Mouse (Mus musculus) hindbrain, embryonic 15.5 days (tissue): ENCODE measurements around the gene Srrm4. TPM values are rescaled to one million over a fixed set of nuclear protein-coding genes. Genes with fewer than 3 reads are reported as not detected.
A peak's percentile ranks its signal among the peaks of the same experiment; 100 is the strongest.

Experiments used
- ATAC-seq: fragments of 200-750 bp; cut with Nextera tagmentation; 2 replicates; pipeline ENCODE4 v1.8.0; 2017; ENCODE audit warnings: low read depth, moderate number of reproducible peaks, moderate TSS enrichment; ENCODE audit not compliant: low FRiP score
- H3K27ac ChIP-seq: fragments of 300-500 bp; sonication (generic); replicated peaks from 2 replicates; pipeline ENCODE4 v1.5.1; 2015; ENCODE audit warnings: mild to moderate bottlenecking, inconsistent platforms
- H3K27me3 ChIP-seq: fragments of 300-500 bp; sonication (generic); 2 replicates; pipeline ENCODE4 v1.6.1; 2015; ENCODE audit warnings: control low read depth, inconsistent platforms
- H3K36me3 ChIP-seq: fragments of 300-500 bp; sonication (generic); 2 replicates; pipeline ENCODE4 v1.6.1; 2015; ENCODE audit warnings: control low read depth, inconsistent platforms
- H3K4me1 ChIP-seq: fragments of 300-500 bp; sonication (generic); replicated peaks from 2 replicates; pipeline ENCODE4 v1.6.1; 2015; ENCODE audit warnings: control low read depth, inconsistent platforms
- H3K4me2 ChIP-seq: fragments of 300-500 bp; sonication (generic); 2 replicates; pipeline ENCODE4 v1.6.1; 2015; ENCODE audit warnings: moderate library complexity, mild to moderate bottlenecking, inconsistent platforms
- H3K4me3 ChIP-seq: fragments of 300-500 bp; sonication (generic); 2 replicates; pipeline ENCODE4 v1.5.1; 2015; ENCODE audit warnings: mild to moderate bottlenecking, inconsistent platforms
- H3K9ac ChIP-seq: fragments of 300-500 bp; sonication (generic); 2 replicates; pipeline ENCODE4 v1.6.1; 2015; ENCODE audit warnings: inconsistent platforms
- H3K9me3 ChIP-seq: fragments of 300-500 bp; sonication (generic); 2 replicates; pipeline ENCODE4 v1.6.1; 2016; ENCODE audit warnings: control low read depth, inconsistent platforms
- WGBS: fragments of 180-500 bp; shearing (Covaris S2); methylation state at CpG from one replicate; pipeline ENCODE4 v1.1.7; 2015; 5-methylcytosine and 5-hydroxymethylcytosine counted together
- polyA plus RNA-seq: library from polyadenylated mRNA; unstranded; fragments of >200 nt; fragmentation: Nextera tagmentation; extraction: Ambion mirVana; gene quantifications from 2 replicates; pipeline ENCODE4 v1.2.1, GENCODE M21; 2015

Srrm4 gene
- polyA plus RNA-seq, 1 experiment from 2014 or later: 17.7 TPM

DNA sequence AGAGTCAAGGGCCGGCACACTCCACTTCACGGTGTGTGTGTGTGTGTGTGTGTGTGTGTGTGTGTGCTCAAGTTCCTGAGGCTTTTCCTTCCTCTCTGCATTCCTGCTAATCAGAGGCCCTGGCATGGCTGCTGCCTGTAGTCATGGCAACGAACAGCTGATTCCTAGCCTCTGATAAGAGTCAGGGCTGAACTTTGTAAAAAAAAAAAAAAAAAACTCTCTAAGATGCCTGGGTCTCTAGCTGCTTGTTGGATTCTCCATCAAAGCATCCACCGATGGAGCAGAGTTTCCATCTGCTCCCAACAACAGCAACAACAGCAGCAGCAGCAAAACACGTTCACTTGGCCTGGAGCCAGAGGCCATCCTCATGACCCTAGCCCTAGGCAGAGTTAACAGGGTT is 106.5 kb downstream of the Srrm4 start:
- WGBS: 10% methylated on average over 5 of the region's 5 CpGs
- peaks cover 20% of the 10 kb centered on the region for H3K4me1 ChIP-seq
- ATAC-seq: peak; percentile 54; the same call in 1 of the 2 replicates
- H3K36me3 ChIP-seq: no peaks in the 10 kb centered on the region; the same call in 1 of the 2 replicates
- no peak overlapping the region for H3K4me2 ChIP-seq
- no peaks in the 10 kb centered on the region for H3K9me3 ChIP-seq
- H3K27ac ChIP-seq: 0 out of 2 replicates have a peak overlapping the region, but pooled peaks have one; percentile 60
- no peaks in the 10 kb centered on the region for H3K27me3 ChIP-seq
- no peak overlapping the region for H3K9ac ChIP-seq
- H3K4me3 ChIP-seq: no peak overlapping the region

DNA sequence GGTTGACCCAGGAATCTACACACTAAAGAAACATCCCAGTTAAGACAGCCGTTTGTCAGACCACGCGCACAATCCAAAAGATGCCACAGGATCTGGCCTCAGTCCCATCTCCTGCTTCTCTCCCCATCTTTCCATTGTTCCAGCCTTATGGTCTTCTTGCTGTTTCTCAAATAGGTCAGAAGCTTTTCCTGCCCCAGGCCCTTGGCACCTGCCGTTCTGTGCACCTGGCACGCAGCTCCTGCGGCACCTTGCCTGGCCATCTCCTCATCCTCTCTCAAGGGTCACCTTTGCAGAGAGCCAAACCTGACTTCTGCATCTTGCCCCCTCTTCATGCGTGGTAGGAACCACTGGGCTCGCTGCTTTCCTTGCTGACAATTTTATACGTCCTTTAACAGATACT is 107.4 kb downstream of the Srrm4 start:
- no peaks in the 10 kb centered on the region for H3K9me3 ChIP-seq
- H3K4me3 ChIP-seq: no peak overlapping the region
- peaks cover 20% of the 10 kb centered on the region for H3K4me1 ChIP-seq
- H3K27ac ChIP-seq: peak overlapping the region; percentile 60
- H3K27me3 ChIP-seq: no peaks in the 10 kb centered on the region
- 80% methylated on average over 9 of the region's 9 CpGs for WGBS
- no peak overlapping the region for H3K9ac ChIP-seq
- H3K36me3 ChIP-seq: no peaks in the 10 kb centered on the region; the same call in 1 of the 2 replicates
- H3K4me2 ChIP-seq: no peak overlapping the region
- ATAC-seq: no peak; the same call in 1 of the 2 replicates

DNA sequence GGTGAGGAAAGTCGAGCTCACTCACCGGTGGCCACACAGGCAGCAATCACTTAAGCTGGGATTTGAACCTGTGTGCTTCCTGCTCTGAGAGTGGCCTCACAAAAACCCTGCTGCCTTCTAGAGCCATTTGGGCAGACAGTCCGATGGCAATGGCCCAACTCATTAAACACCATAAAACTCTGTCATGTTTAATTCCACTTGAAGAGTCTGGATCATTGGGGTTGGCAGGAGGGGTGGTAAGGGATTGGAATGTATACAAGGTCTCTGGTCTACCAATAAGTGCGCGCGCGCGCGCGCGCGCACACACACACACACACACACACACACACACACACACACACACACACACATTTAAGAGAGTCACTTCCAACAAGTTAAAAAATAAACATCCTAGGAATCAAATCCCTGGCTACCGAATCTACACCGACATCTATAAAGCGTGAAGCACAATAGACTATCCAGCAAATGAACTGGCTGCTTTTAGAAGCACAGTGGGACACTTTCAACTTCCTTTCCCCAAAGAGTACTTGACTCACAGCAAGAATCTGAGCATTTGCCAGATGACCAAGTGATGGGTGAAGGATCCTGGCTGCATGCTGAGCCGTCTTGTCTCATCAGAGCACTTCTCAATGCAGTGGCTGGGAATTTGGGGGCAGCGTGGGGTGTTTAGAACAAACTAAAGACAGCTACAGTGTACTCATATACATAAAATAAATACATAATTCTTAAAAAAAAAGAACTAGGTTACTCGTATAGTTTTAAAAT is 112.8 kb downstream of the Srrm4 start:
- Histone ChIP-seq H3K36me3 (peaks cover 12% of the 10 kb centered on the region), H3K4me3 (no peak overlapping the region), H3K9me3 (no peaks in the 10 kb centered on the region), H3K27me3 (no peaks in the 10 kb centered on the region), H3K27ac (no peak overlapping the region), H3K9ac (no peak overlapping the region), H3K4me2 (no peak overlapping the region), H3K4me1 (peaks cover 16% of the 10 kb centered on the region)
- 68% methylated on average over 18 of the region's 18 CpGs for WGBS
- no peak for ATAC-seq

DNA sequence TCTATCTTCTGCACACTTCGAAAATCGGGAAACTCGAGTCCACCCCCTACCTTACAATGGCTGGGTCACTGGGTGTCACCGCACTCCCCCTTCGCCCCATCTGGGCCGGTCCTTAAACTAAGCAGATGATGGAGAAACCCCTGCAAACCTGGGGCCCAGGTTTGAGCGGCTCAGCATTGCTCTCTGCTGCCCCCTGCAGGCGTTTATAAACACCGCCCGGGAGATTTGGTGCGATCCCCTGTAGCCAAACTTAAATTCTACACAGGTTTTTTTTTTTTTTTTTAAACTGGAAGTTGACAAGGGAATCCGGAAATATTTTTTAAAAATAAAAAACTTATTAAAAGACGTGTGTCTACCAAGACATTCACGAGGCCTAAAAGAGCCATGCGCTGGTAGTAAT is 115.6 kb downstream of the Srrm4 start:
- Histone ChIP-seq H3K36me3 (peaks cover 15% of the 10 kb centered on the region), H3K27me3 (no peaks in the 10 kb centered on the region), H3K27ac (no peak overlapping the region), H3K9me3 (no peaks in the 10 kb centered on the region), H3K4me3 (no peak overlapping the region), H3K4me1 (peaks cover 16% of the 10 kb centered on the region), H3K9ac (no peak overlapping the region), H3K4me2 (no peak overlapping the region)
- ATAC-seq: 0 out of 2 replicates have a peak, but pooled peaks have one; percentile 49
- 17% methylated on average over 15 of the region's 15 CpGs for WGBS

DNA sequence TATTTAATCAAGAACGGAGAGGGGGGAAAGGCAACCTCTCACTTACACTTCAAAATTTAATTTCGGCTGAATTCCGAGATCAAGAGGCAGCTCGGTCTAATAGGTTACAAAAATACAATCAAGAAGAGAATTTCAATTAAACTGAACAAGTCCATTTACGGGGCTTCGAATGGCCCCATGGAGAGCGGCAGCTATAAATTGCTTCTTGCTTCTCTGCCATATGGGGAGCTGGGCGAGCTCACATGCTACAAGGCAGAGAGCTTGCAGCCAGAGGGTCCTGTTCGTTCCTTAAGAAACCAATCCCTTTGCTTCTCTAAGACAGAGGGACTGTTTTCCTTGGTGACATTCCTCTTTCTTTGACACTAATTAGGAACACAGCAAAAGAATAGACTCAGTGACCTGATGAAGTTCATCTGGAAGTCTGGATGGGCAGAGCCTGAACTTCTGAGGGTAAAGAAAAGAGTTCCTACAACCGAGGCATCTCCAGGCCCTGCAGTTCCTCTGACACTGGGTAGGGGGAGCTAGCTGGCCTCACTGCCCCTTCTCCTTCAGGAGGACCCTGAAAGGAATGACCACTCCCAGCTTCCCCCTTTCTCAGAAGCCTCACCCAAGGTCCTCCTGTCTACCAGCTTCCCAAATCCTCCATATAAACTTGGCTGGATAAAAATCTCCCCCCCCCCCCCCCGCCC is 130.1 kb downstream of the Srrm4 start:
- Histone ChIP-seq H3K4me3 (no peak overlapping the region), H3K27ac (peak overlapping the region; percentile 20; the same call in 1 of the 2 replicates), H3K4me1 (peaks cover 25% of the 10 kb centered on the region), H3K36me3 (peaks cover 30% of the 10 kb centered on the region), H3K9ac (no peak overlapping the region), H3K4me2 (no peak overlapping the region), H3K9me3 (peaks cover 13% of the 10 kb centered on the region), H3K27me3 (no peaks in the 10 kb centered on the region)
- WGBS: 25% methylated on average over 11 of the region's 11 CpGs
- no peak for ATAC-seq

DNA sequence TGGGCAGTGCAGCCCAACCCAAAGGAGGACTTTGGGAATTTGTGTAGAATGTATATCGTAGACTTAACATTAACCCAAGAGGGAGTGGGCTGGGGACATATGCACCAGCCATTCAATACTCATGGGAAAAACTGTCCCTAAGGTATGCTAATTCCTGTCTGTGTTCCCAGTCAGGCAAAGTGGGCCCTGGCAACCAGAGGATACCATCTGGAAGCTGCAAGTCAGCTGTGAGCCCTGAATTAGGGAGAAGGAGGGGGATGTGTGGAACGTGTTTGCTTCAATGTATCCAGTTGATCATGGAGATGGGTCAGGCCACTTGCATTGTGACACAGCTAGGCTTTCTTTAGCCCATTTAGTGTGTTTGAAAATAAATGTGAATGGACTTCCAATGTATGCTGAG is 131.6 kb downstream of the Srrm4 start:
- Histone ChIP-seq H3K27me3 (no peaks in the 10 kb centered on the region), H3K4me2 (no peak overlapping the region), H3K36me3 (peaks cover 14% of the 10 kb centered on the region), H3K9ac (no peak overlapping the region), H3K4me3 (no peak overlapping the region), H3K4me1 (peaks cover 25% of the 10 kb centered on the region), H3K9me3 (peaks cover 6% of the 10 kb centered on the region; the same call in 1 of the 2 replicates), H3K27ac (no peak overlapping the region)
- no peak for ATAC-seq
- 22% methylated on average over 2 of the region's 2 CpGs for WGBS

DNA sequence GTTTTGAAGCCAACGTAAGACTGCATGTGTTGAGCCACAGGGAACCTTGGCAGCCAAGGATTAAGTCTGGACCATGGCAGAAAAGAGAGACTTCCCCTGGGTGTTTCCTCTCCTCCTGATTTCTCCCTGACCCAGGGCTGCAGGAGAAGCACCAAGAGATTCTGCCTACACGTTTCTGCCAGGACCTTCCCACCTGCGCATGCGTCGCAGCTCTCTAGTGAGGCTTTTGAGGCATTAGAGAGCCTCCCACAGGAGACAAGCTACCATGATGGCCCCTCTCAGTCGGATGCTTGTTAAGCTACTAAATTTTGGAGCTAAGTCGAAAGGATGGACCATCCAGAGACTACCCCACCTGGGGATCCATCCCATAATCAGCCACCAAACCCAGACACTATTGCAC is 133.8 kb downstream of the Srrm4 start:
- Histone ChIP-seq H3K27ac (no peak overlapping the region), H3K27me3 (no peaks in the 10 kb centered on the region), H3K4me3 (no peak overlapping the region), H3K4me2 (no peak overlapping the region), H3K9me3 (no peaks in the 10 kb centered on the region), H3K4me1 (peaks cover 29% of the 10 kb centered on the region), H3K9ac (no peak overlapping the region), H3K36me3 (no peaks in the 10 kb centered on the region)
- ATAC-seq: no peak
- 75% methylated on average over 7 of the region's 7 CpGs for WGBS

DNA sequence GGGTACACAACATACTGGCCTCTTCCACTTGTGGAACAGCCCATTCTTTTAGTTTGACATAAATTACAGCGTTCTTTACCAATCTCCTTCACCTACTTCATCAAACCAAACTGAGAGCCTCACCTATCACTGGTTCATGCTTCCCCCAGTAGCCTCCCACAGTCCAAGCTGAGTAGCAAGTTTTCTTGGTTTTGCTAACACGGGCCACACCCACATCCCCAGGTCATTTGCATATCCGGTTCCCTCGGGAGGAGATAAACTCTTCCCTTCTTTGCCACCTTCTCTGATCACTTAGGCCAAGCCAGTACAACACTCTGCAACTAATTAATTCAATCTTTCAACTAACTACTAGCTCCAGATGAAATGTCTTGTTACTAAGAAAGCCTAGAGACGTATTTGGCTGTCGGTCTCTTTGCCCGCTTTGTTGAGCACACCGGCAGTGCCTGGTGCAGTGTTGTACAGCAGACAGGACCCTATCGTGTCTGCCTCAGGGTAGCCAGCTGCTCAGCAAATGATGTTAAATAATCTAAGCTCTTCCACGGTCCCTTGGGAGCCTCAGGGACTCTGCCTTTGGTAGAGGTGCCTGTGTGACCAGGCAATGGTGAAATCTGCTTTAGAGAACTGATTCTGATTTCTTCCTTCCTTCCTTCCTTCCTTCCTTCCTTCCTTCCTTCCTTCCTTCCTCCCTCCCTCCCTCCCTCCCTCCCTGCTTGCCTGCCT is 134.7 kb downstream of the Srrm4 start:
- H3K36me3 ChIP-seq: peaks cover 1% of the 10 kb centered on the region; the same call in 1 of the 2 replicates
- H3K27me3 ChIP-seq: no peaks in the 10 kb centered on the region
- WGBS: 27% methylated on average over 10 of the region's 10 CpGs
- peaks cover 26% of the 10 kb centered on the region for H3K4me1 ChIP-seq
- H3K4me2 ChIP-seq: no peak overlapping the region
- H3K27ac ChIP-seq: no peak overlapping the region
- no peak for ATAC-seq
- H3K9ac ChIP-seq: no peak overlapping the region
- H3K4me3 ChIP-seq: no peak overlapping the region
- H3K9me3 ChIP-seq: no peaks in the 10 kb centered on the region

DNA sequence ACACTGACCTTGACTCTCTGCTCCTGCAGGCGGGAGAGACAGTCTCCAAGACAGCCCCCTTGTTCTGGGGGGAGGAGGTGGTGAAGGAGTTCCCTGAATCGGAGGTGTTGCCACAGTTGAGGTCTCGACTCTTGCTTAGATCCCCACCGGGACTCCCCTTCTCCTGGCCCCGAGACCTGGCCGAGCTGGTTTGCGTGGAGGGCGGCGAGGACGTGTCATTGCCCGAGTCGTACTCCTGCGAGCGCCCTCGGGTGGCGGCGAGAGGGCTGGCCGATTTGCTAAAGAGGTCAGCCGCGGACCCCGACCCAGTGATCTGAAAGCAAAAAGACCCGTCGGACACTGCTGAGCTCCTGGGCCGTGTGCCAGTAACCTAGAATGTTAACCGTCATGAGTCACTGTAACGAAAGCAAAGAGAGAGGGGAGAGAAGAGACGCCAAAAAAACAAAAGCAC is 138.2 kb downstream of the Srrm4 start:
- no peak overlapping the region; the same call in 1 of the 2 replicates for H3K27ac ChIP-seq
- H3K9ac ChIP-seq: no peak overlapping the region
- no peaks in the 10 kb centered on the region for H3K27me3 ChIP-seq
- H3K36me3 ChIP-seq: peaks cover 6% of the 10 kb centered on the region; the same call in 1 of the 2 replicates
- no peaks in the 10 kb centered on the region for H3K9me3 ChIP-seq
- peaks cover 15% of the 10 kb centered on the region for H3K4me1 ChIP-seq
- no peak for ATAC-seq
- H3K4me3 ChIP-seq: peak overlapping the region; percentile 16; the same call in 1 of the 2 replicates
- 4% methylated on average over 27 of the region's 27 CpGs for WGBS
- H3K4me2 ChIP-seq: peak overlapping the region; percentile 47

DNA sequence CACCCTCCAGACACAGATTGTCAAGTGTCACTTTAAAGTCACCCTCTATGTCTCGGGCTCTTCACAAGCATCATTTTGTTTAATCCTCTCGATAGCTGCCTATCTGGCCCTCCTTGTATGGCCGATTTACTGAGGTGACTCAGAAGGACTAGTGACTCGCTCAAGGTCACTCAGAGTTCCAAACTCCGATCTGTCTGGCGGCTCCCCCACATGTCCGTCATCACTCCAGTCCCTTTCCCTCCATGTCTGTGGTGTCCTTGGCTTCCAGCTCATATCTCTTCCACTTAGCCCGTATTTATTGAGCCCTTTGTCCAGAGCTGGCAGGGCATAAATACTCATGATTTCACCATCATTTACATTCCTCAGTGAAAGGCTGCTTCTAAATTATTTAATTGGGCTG is 140.7 kb downstream of the Srrm4 start:
- H3K4me1 ChIP-seq: peaks cover 22% of the 10 kb centered on the region
- no peaks in the 10 kb centered on the region for H3K9me3 ChIP-seq
- no peak for ATAC-seq
- no peak overlapping the region for H3K4me3 ChIP-seq
- peaks cover 6% of the 10 kb centered on the region; the same call in 1 of the 2 replicates for H3K36me3 ChIP-seq
- no peak overlapping the region for H3K27ac ChIP-seq
- no peak overlapping the region for H3K9ac ChIP-seq
- no peaks in the 10 kb centered on the region for H3K27me3 ChIP-seq
- 93% methylated on average over 8 of the region's 8 CpGs for WGBS
- H3K4me2 ChIP-seq: no peak overlapping the region

DNA sequence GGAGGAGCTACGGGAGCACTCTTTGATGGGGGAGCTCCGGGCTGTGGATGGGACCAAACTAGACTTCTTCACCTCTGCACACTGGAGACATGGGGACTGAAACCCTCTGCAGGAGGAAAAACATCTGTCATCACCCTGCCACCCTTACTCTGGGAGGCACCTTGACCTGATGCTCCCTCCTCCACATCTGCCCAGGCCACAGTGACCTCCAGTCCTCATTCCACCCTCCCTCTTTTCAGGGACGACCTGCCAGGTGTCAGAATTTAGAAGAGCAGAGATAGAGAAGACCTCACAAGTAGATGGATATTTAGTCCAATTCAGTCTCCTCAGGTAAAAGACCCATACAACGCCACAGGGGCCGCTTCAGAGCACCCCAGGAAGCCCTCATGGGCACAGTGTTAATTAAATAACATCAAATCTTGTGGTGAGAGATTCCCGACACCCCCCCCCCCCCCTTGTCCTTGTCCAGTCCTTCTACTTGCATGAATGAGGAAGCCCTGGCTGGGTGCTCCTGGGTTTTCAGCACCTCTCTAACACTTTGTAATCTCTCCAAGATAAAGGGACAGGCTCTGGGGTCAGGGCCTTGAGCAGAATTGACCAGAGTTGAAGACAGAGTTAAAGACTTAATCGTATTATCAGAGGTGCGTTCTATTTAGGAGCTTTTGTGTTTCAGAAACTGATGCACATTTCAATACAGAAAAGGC is 141.9 kb downstream of the Srrm4 start:
- no peak for ATAC-seq
- WGBS: 63% methylated on average over 8 of the region's 8 CpGs
- Histone ChIP-seq H3K27ac (no peak overlapping the region), H3K4me3 (no peak overlapping the region), H3K4me1 (peaks cover 23% of the 10 kb centered on the region), H3K9ac (no peak overlapping the region), H3K4me2 (no peak overlapping the region), H3K36me3 (peaks cover 6% of the 10 kb centered on the region; the same call in 1 of the 2 replicates), H3K9me3 (no peaks in the 10 kb centered on the region), H3K27me3 (no peaks in the 10 kb centered on the region)
